Mouse (Mus musculus) limb, embryonic 12.5 days (tissue): ENCODE data around the gene Pank4. TPM values are rescaled to one million over a fixed set of nuclear protein-coding genes. Genes with fewer than 3 reads are reported as not detected.

Source experiments
- ATAC-seq: fragments of 200-750 bp; cut with Nextera tagmentation; 2 replicates; pipeline ENCODE4 v1.8.0; 2017; ENCODE audit warnings: low read depth, moderate TSS enrichment; ENCODE audit not compliant: insufficient number of reproducible peaks, insufficient read depth, low FRiP score, low TSS enrichment
- H3K27ac ChIP-seq: fragments of 300-500 bp; sonication (generic); 2 replicates; pipeline ENCODE4 v1.5.1; 2016; ENCODE audit warnings: mild to moderate bottlenecking, moderate library complexity
- H3K27me3 ChIP-seq: fragments of 300-500 bp; sonication (generic); 2 replicates; pipeline ENCODE4 v1.6.1; 2016; ENCODE audit warnings: mild to moderate bottlenecking, moderate library complexity
- H3K36me3 ChIP-seq: fragments of 300-500 bp; sonication (generic); 2 replicates; pipeline ENCODE4 v1.6.1; 2016; ENCODE audit warnings: mild to moderate bottlenecking, moderate library complexity
- H3K4me1 ChIP-seq: fragments of 300-500 bp; sonication (generic); replicated peaks from 2 replicates; pipeline ENCODE4 v1.6.1; 2016
- H3K4me2 ChIP-seq: fragments of 300-500 bp; sonication (generic); 2 replicates; pipeline ENCODE4 v1.6.1; 2016; ENCODE audit warnings: mild to moderate bottlenecking, moderate library complexity
- H3K4me3 ChIP-seq: fragments of 300-500 bp; sonication (generic); replicated peaks from 2 replicates; pipeline ENCODE4 v1.5.1; 2016; ENCODE audit warnings: mild to moderate bottlenecking
- H3K9ac ChIP-seq: fragments of 300-500 bp; sonication (generic); replicated peaks from 2 replicates; pipeline ENCODE4 v1.6.1; 2016; ENCODE audit warnings: mild to moderate bottlenecking, moderate library complexity
- H3K9me3 ChIP-seq: fragments of 300-500 bp; sonication (generic); 2 replicates; pipeline ENCODE4 v1.6.1; 2016; ENCODE audit warnings: mild to moderate bottlenecking, moderate library complexity
- WGBS: fragments of 180-500 bp; shearing (Covaris S2); methylation state at CpG from one replicate; pipeline ENCODE4 v1.1.7; 2016; 5-methylcytosine and 5-hydroxymethylcytosine counted together
- polyA plus RNA-seq: library from polyadenylated mRNA; unstranded; fragments of >200 nt; fragmentation: Nextera tagmentation; extraction: Ambion mirVana; gene quantifications from 2 replicates; pipeline ENCODE4 v1.2.1, GENCODE M21; 2016

Pank4 gene
- polyA plus RNA-seq, 1 experiment from 2014 or later, result 56.3 TPM

- Histone ChIP-seq H3K4me2 (no peak overlapping the region), H3K36me3 (no peaks in the 10 kb centered on the region), H3K4me1 (0 out of 2 replicates have a peak, but pooled peaks cover 5% of the 10 kb centered on the region), H3K9me3 (no peaks in the 10 kb centered on the region), H3K4me3 (no peak overlapping the region), H3K9ac (no peak overlapping the region), H3K27me3 (no peaks in the 10 kb centered on the region; the same call in 1 of the 2 replicates), H3K27ac (no peak overlapping the region)
- 51% methylated on average over 10 of the region's 10 CpGs for WGBS
- ATAC-seq, result no peak
These were observed 42.4 kb downstream of the Pank4 start for GRCm38 (mm10) chr4:155006296-155006695.

DNA sequence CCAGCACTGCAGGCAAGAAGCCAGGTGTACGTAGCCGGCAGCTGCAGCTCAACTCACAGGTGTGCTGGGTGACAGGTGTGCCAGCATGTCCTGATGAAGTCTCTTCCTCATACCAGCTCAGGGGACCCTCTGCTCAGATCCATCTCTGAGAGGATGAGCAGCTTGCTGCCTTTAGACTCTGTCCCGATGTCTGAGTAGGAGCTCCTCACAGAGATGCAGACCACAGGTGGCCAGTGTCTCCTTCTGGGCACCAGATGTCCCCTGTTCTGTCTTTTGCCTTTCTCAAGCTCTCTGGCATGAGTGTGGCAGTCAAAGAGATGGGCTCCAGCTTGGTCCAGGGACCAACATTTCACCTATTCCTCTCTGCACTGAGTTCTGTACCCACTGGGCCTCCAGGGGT, 43.7 kb downstream of the Pank4 start:
- Histone ChIP-seq H3K4me1 (peaks cover 9% of the 10 kb centered on the region; the same call in 1 of the 2 replicates), H3K9ac (no peak overlapping the region; the same call in 1 of the 2 replicates), H3K4me3 (no peak overlapping the region), H3K27ac (no peak overlapping the region), H3K9me3 (no peaks in the 10 kb centered on the region), H3K27me3 (no peaks in the 10 kb centered on the region; the same call in 1 of the 2 replicates), H3K36me3 (no peaks in the 10 kb centered on the region), H3K4me2 (no peak overlapping the region)
- WGBS, result 87% methylated on average over 3 of the region's 3 CpGs
- no peak for ATAC-seq

- Histone ChIP-seq H3K4me2 (no peak overlapping the region), H3K4me3 (no peak overlapping the region), H3K9me3 (no peaks in the 10 kb centered on the region), H3K27me3 (no peaks in the 10 kb centered on the region; the same call in 1 of the 2 replicates), H3K36me3 (no peaks in the 10 kb centered on the region), H3K4me1 (peaks cover 9% of the 10 kb centered on the region; the same call in 1 of the 2 replicates), H3K9ac (no peak overlapping the region), H3K27ac (no peak overlapping the region)
- no peak for ATAC-seq
These were observed 44.2 kb downstream of the Pank4 start for GRCm38 (mm10) chr4:155008075-155008474.

- Histone ChIP-seq H3K9me3 (no peaks in the 10 kb centered on the region), H3K9ac (no peak overlapping the region), H3K4me1 (peaks cover 7% of the 10 kb centered on the region; the same call in 1 of the 2 replicates), H3K4me2 (no peak overlapping the region), H3K4me3 (no peak overlapping the region), H3K27me3 (no peaks in the 10 kb centered on the region; the same call in none of the 2 replicates), H3K36me3 (no peaks in the 10 kb centered on the region), H3K27ac (no peak overlapping the region)
- ATAC-seq, result no peak
- WGBS, result 84% methylated on average over 3 of the region's 3 CpGs
These were observed 45.3 kb downstream of the Pank4 start for GRCm38 (mm10) chr4:155009216-155009615.

- Histone ChIP-seq H3K4me1 (peaks cover 4% of the 10 kb centered on the region; the same call in 1 of the 2 replicates), H3K4me2 (no peak overlapping the region), H3K36me3 (no peaks in the 10 kb centered on the region), H3K27ac (no peak overlapping the region), H3K9me3 (no peaks in the 10 kb centered on the region), H3K9ac (no peak overlapping the region), H3K4me3 (no peak overlapping the region), H3K27me3 (no peaks in the 10 kb centered on the region; the same call in none of the 2 replicates)
- WGBS, result 88% methylated on average over 5 of the region's 5 CpGs
- ATAC-seq, result no peak
These were observed 46.9 kb downstream of the Pank4 start for GRCm38 (mm10) chr4:155010870-155011269.

- Histone ChIP-seq H3K27me3 (peaks cover 4% of the 10 kb centered on the region), H3K36me3 (no peaks in the 10 kb centered on the region), H3K27ac (no peak overlapping the region), H3K9ac (no peak overlapping the region), H3K9me3 (no peaks in the 10 kb centered on the region), H3K4me2 (no peak overlapping the region), H3K4me1 (peaks cover 4% of the 10 kb centered on the region; the same call in 1 of the 2 replicates), H3K4me3 (no peak overlapping the region)
- no peak for ATAC-seq
- WGBS, result 77% methylated on average over 8 of the region's 8 CpGs
These were observed 47.5 kb downstream of the Pank4 start for GRCm38 (mm10) chr4:155011312-155012025.

GRCm38 (mm10) chr4:155012115-155012514, 48.2 kb downstream of the Pank4 start:
- Histone ChIP-seq H3K4me3 (no peak overlapping the region), H3K36me3 (no peaks in the 10 kb centered on the region), H3K4me2 (no peak overlapping the region), H3K27me3 (peaks cover 6% of the 10 kb centered on the region), H3K27ac (no peak overlapping the region), H3K9ac (no peak overlapping the region), H3K4me1 (peaks cover 4% of the 10 kb centered on the region; the same call in 1 of the 2 replicates), H3K9me3 (no peaks in the 10 kb centered on the region)
- no peak for ATAC-seq
- 33% methylated on average over 2 of the region's 2 CpGs for WGBS

GRCm38 (mm10) chr4:155012788-155013187, 48.9 kb downstream of the Pank4 start:
- Histone ChIP-seq H3K4me1 (peaks cover 4% of the 10 kb centered on the region; the same call in 1 of the 2 replicates), H3K9ac (no peak overlapping the region), H3K4me2 (no peak overlapping the region), H3K36me3 (no peaks in the 10 kb centered on the region), H3K9me3 (no peaks in the 10 kb centered on the region), H3K27ac (no peak overlapping the region), H3K27me3 (peaks cover 13% of the 10 kb centered on the region), H3K4me3 (no peak overlapping the region)
- ATAC-seq, result no peak
- 2% methylated on average over 4 of the region's 4 CpGs for WGBS

DNA sequence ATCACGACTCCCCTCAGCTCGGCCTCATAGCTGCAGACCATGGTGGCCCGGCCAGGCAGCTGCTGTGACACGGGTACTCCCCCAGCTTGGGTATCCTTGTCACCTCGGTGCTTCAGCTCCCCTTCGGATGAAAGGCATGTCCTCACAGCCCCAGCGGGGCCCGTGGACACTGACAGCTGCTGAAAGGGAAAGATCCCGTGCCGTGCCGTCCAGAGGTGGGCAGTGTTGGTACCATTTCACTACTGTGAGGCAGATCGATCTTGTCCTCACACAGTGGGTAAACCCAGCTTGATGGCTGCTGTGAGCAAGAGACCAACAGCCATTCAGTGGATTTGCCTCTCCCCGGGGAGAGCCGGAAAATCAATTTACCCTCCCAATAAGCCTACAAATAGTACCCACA, 50.3 kb downstream of the Pank4 start:
- H3K4me1 ChIP-seq, result peaks cover 12% of the 10 kb centered on the region
- no peak overlapping the region for H3K4me3 ChIP-seq
- H3K4me2 ChIP-seq, result no peak overlapping the region
- no peak for ATAC-seq
- WGBS, result 66% methylated on average over 14 of the region's 14 CpGs
- no peak overlapping the region for H3K9ac ChIP-seq
- H3K9me3 ChIP-seq, result no peaks in the 10 kb centered on the region
- no peaks in the 10 kb centered on the region for H3K36me3 ChIP-seq
- H3K27ac ChIP-seq, result no peak overlapping the region
- peaks cover 21% of the 10 kb centered on the region for H3K27me3 ChIP-seq

DNA sequence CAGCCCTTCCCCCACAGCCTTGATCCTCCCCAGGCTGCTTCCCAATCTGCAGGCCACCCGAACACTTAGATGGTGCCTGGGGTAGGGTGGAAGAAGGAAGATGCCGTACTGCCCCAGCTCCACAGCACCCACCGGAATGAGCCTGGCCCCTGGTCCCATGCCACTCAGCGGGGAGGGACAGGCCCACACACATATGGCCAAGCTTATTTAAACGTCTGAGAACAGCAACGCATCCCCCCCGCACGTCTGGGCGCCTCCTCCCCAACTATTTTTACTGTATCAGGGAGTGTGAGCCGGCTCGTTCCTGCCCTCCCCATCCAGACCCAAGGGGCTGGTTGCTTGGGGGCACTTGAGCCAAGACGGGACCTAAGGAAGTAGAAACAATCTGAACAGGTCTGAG, 50.9 kb downstream of the Pank4 start:
- 70% methylated on average over 12 of the region's 12 CpGs for WGBS
- H3K9ac ChIP-seq, result no peak overlapping the region
- no peak overlapping the region for H3K4me3 ChIP-seq
- no peak overlapping the region for H3K27ac ChIP-seq
- ATAC-seq, result no peak
- no peak overlapping the region for H3K4me2 ChIP-seq
- H3K4me1 ChIP-seq, result peaks cover 18% of the 10 kb centered on the region
- no peaks in the 10 kb centered on the region for H3K9me3 ChIP-seq
- peaks cover 21% of the 10 kb centered on the region for H3K27me3 ChIP-seq
- no peaks in the 10 kb centered on the region for H3K36me3 ChIP-seq

DNA sequence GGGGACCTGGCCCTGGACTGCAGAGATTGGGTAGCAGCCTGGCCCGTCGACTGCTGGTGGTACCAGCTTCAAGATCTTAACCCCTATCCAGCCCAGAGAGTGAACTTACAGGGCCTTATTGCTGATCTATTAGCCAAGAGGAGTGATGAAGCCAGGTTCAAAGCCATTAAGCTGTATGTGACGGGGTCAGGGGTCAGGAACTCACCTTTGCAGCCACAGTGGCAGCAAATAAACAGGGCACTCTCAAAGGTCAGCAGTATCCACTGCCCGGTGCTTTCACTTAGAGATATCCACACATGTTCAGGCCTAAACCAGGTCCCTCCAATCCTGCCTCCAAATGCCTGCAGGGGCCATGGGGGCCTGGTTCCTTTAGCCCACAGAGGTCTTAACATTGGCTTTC, 51.6 kb downstream of the Pank4 start:
- Histone ChIP-seq H3K9ac (no peak overlapping the region), H3K27me3 (peaks cover 21% of the 10 kb centered on the region), H3K36me3 (no peaks in the 10 kb centered on the region), H3K4me1 (peaks cover 26% of the 10 kb centered on the region), H3K27ac (no peak overlapping the region), H3K9me3 (no peaks in the 10 kb centered on the region), H3K4me2 (no peak overlapping the region), H3K4me3 (no peak overlapping the region)
- no peak for ATAC-seq
- WGBS, result 51% methylated on average over 4 of the region's 4 CpGs

DNA sequence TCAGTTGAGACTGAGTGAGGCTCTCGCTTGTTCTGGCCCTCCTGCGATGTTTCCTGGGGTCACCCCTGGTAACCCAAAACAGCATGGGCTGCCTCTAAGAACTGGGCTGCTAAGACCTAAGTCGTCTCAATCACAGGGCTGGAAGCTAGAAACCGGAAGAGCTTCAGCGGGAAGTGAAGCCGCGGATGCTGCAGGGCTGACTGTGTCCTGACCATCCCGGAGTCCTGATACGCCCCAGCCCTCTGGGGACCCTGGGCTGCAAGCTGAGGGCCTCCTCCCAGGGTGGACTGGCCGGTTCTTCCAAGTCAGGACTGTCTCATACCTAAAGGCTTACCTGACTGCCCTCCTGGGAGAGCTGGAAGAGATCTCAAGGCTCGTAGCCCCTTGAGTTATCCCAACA, 52.9 kb downstream of the Pank4 start:
- H3K4me1 ChIP-seq, result peaks cover 28% of the 10 kb centered on the region
- no peaks in the 10 kb centered on the region for H3K9me3 ChIP-seq
- WGBS, result 65% methylated on average over 11 of the region's 11 CpGs
- H3K9ac ChIP-seq, result no peak overlapping the region
- no peak for ATAC-seq
- H3K27me3 ChIP-seq, result peaks cover 21% of the 10 kb centered on the region
- no peak overlapping the region for H3K4me3 ChIP-seq
- H3K4me2 ChIP-seq, result no peak overlapping the region
- no peaks in the 10 kb centered on the region for H3K36me3 ChIP-seq
- no peak overlapping the region for H3K27ac ChIP-seq
